ENCODE assay signal across 8 mouse cellular contexts in the genomic region with DNA sequence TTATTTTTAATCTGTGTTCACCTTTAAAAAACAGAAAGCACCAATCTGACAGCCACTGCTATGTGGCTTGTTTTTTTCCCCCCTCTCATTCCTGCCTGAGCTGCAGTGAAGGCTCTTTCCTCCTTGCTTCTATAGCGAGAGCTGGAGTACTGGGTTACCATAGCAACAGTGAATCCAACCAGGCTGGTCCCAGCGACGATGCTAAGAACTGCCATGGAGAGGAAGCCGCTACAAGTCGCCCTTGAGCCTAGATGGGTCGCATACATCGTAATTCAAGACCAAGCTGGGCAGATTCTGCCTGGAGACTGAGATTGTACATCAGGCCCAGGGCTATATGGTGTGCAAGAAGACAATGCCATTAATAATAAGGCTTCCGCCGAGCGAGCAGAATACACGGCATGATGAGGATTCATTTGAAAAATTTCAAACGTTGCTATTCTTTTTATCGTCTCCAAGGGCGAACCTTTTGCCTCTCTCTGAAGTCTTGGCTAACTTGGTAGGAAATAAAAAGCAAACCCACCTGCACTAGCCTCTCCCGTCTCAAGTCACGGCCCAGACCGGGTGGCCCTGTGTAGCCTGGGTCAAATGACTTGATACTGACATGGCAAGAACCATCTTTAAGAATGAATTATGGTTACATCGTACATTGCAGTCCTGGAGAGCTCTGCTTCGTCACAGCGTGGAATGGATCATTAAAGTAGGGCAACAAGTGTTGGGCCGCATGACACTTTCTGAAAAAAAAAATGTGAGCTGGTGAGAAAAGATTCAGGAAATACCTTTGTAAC. TPM values are rescaled to one million over a fixed set of nuclear protein-coding genes. Genes with fewer than 3 reads are reported as not detected.
DNase-seq lines count a peak whose midpoint lies in the region; ATAC-seq and TF ChIP-seq lines count a peak whose summit lies in the region.

No protein-coding gene starts in this region.

- 0 out of 2 replicates have a peak, but pooled peaks cover 14% of the 10 kb centered on the region for H3K27me3 ChIP-seq in heart, embryonic 10.5 days (ENCODE audit: insufficient read depth, poor library complexity, severe bottlenecking)
- no peaks in the 10 kb centered on the region for H3K27me3 ChIP-seq in heart, adult 2 months (ENCODE audit: control insufficient read depth, insufficient read depth, low read length)
- no peaks in the 10 kb centered on the region for H3K27me3 ChIP-seq in neural tube, embryonic 13.5 days

- no peak overlapping the region for H3K27ac ChIP-seq in heart, embryonic 10.5 days
- H3K27ac ChIP-seq in heart, adult 2 months = no peak overlapping the region
- H3K27ac ChIP-seq in neural tube, embryonic 13.5 days (replicated peaks) = peak overlapping the region; percentile 81

- no peak for TF ChIP-seq EP300 in heart, adult 2 months (IDR thresholded peaks at IDR 0.05; ENCODE audit: insufficient read depth, low read depth, low read length)

- TF ChIP-seq CTCF in heart, adult 2 months (IDR thresholded peaks at IDR 0.05) = no peak

- ATAC-seq in frontal cortex, adult (ENCODE audit: low TSS enrichment) = peak; percentile 92
- ATAC-seq in neural tube, embryonic 13.5 days (ENCODE audit: low read depth) = peak; percentile 94
- ATAC-seq in granulocyte monocyte progenitor cell, adult 5-6 weeks (replicated peaks; ENCODE audit: poor library complexity, severe bottlenecking) = no peak

- intact Hi-C loops in heart, adult 2 months (cut with DNase I) = no loop called here

- TF ChIP-seq POLR2A in heart, adult 2 months (IDR thresholded peaks at IDR 0.05; ENCODE audit: insufficient read depth, low read depth, low read length) = no peak

- WGBS in heart, embryonic 10.5 days = 38% methylated on average over 21 of the region's 21 CpGs
- 52% methylated on average over 21 of the region's 21 CpGs for WGBS in heart, adult 2 months
- 22% methylated on average over 21 of the region's 21 CpGs for WGBS in neural tube, embryonic 13.5 days

- H3K4me3 ChIP-seq in heart, embryonic 10.5 days = no peak overlapping the region
- no peak overlapping the region for H3K4me3 ChIP-seq in heart, adult 2 months
- H3K4me3 ChIP-seq in neural tube, embryonic 13.5 days = peak overlapping the region; percentile 8; the same call in 1 of the 2 replicates

- H3K9ac ChIP-seq in heart, adult 2 months (ENCODE audit: low read depth, low read length) = no peak overlapping the region
- peak overlapping the region; percentile 47; the same call in 1 of the 2 replicates for H3K9ac ChIP-seq in neural tube, embryonic 13.5 days

- peak; percentile 78 for DNase-seq in heart, embryonic 10.5 days (ENCODE audit: low spot score)
- DNase-seq in heart, adult 2 months = no peak
- peak; percentile 47 for DNase-seq in cerebellum, adult 8-10 months
- peak; percentile 75 for DNase-seq in layer of hippocampus, postnatal 36 days
- DNase-seq in T-cell, adult 2 months (ENCODE audit: low spot score) = no peak

- H3K4me2 ChIP-seq in neural tube, embryonic 13.5 days = peak overlapping the region; percentile 44

- peaks cover 18% of the 10 kb centered on the region for H3K4me1 ChIP-seq in heart, embryonic 10.5 days
- H3K4me1 ChIP-seq in heart, adult 2 months (ENCODE audit: control insufficient read depth, insufficient read depth, low read length) = no peaks in the 10 kb centered on the region
- peaks cover 32% of the 10 kb centered on the region for H3K4me1 ChIP-seq in neural tube, embryonic 13.5 days (replicated peaks)

- no peaks in the 10 kb centered on the region for H3K79me2 ChIP-seq in heart, adult 2 months (replicated peaks; ENCODE audit: control insufficient read depth, insufficient read depth, low read length)

- no peaks in the 10 kb centered on the region for H3K9me3 ChIP-seq in heart, embryonic 10.5 days
- no peaks in the 10 kb centered on the region for H3K9me3 ChIP-seq in neural tube, embryonic 13.5 days

- no peaks in the 10 kb centered on the region for H3K36me3 ChIP-seq in heart, embryonic 10.5 days
- no peaks in the 10 kb centered on the region for H3K36me3 ChIP-seq in heart, adult 2 months (ENCODE audit: control insufficient read depth, insufficient read depth, low read length)
- H3K36me3 ChIP-seq in neural tube, embryonic 13.5 days = no peaks in the 10 kb centered on the region

RNA-seq across cellular contexts. Expression of gene Plxnc1, which starts 38.8 kb away (rescaled TPM):
- polyA plus RNA-seq in heart, embryonic 10.5 days (2016; fragmentation: Nextera tagmentation; extraction: Ambion mirVana) = 2.2 and 3.4 TPM in 2 replicates
- 1 to 10 TPM; 2.0 to 2.3 TPM for total RNA-seq in heart, adult 2 months (2021)
- polyA plus RNA-seq in heart, adult 2 months (2012; rRNA removed) = 0.84 and 1.3 TPM in 2 replicates
- 10 to 100 TPM; 32.6 to 33.5 TPM for total RNA-seq in layer of hippocampus, postnatal 36 days (2021)
- 7.1 and 8.1 TPM in 2 replicates for polyA plus RNA-seq in neural tube, embryonic 13.5 days (2015; fragmentation: Nextera tagmentation; extraction: Ambion mirVana)
- 13.4 and 16.7 TPM in 2 replicates for total RNA-seq in granulocyte monocyte progenitor cell, adult 5-6 weeks (2014; fragmentation: Nextera tagmentation)
- 9.9 and 14.1 TPM in 2 replicates for total RNA-seq in granulocyte monocyte progenitor cell, adult 5-6 weeks (2017)

Comparison
In these comparisons a context has a peak if more than half of its experiments do, and no peak if none do; other contexts are left out.
1. DNase-seq: peak in heart, embryonic 10.5 days (single experiment), cerebellum, adult 8-10 months (single experiment) and layer of hippocampus, postnatal 36 days (2 of 2); none in heart, adult 2 months (0 of 2) and T-cell, adult 2 months (single experiment).